Mouse (Mus musculus) liver, embryonic 14.5 days (tissue): ENCODE data around the gene Ola1.

Experiments used
- CTCF ChIP-seq: IDR thresholded peaks from 2 replicates; pipeline ENCODE4 v1.5.1; 2016; ENCODE audit warnings: antibody characterized with exemption, low read depth, control low read depth
- EP300 ChIP-seq: IDR thresholded peaks from 2 replicates; pipeline ENCODE4 v1.6.1; 2016; ENCODE audit warnings: antibody characterized with exemption, low read depth

GRCm38 (mm10) chr2:73213871-73214659, 4.7 kb downstream of the Ola1 start:
- TF ChIP-seq CTCF: no peak
- no peak for TF ChIP-seq EP300
